Mouse (Mus musculus) bone marrow, adult 2 months (tissue): ENCODE results near the gene Sf3b4.

ENCODE experiments used
- CTCF ChIP-seq: fragments of 200-500 bp; IDR thresholded peaks from 2 replicates; pipeline ENCODE4 v1.5.1; 2011; ENCODE audit warnings: low read length, control low read depth; ENCODE audit not compliant: control insufficient read depth, insufficient read depth
- POLR2A ChIP-seq: fragments of 200-500 bp; IDR thresholded peaks from 2 replicates; pipeline ENCODE4 v1.6.1; 2011; ENCODE audit warnings: low read depth, mild to moderate bottlenecking, control low read depth, low read length, borderline replicate concordance; ENCODE audit not compliant: control insufficient read depth

GRCm38 (mm10) chr3:96133327-96133905, 38.7 kb upstream of the Sf3b4 start:
- TF ChIP-seq CTCF (no peak), POLR2A (no peak)
